Mouse (Mus musculus) 416B (cell line): ENCODE results near the gene Opcml.

Source experiments
- DNase-seq: peaks from one replicate; pipeline ENCODE4 v3.0.0; 2011; ENCODE audit warnings: low read depth

The Opcml gene

GRCm38 (mm10) chr9:28440192-28440795 lies 649.7 kb downstream of the Opcml start:
- no peak for DNase-seq

GRCm38 (mm10) chr9:28444485-28444884 lies 653.9 kb downstream of the Opcml start:
- DNase-seq, result no peak

GRCm38 (mm10) chr9:28444972-28445371 lies 654.4 kb downstream of the Opcml start:
- DNase-seq, result no peak

GRCm38 (mm10) chr9:28445863-28446262 lies 655.3 kb downstream of the Opcml start:
- DNase-seq, result no peak

- DNase-seq, result no peak
These were observed 655.9 kb downstream of the Opcml start for GRCm38 (mm10) chr9:28446278-28447064.

- no peak for DNase-seq
These were observed 661.9 kb downstream of the Opcml start for GRCm38 (mm10) chr9:28452509-28452908.

GRCm38 (mm10) chr9:28453062-28453461 lies 662.5 kb downstream of the Opcml start:
- no peak for DNase-seq

- DNase-seq, result no peak
These were observed 667.6 kb downstream of the Opcml start for GRCm38 (mm10) chr9:28457982-28458770.

- DNase-seq, result no peak
These were observed 673.0 kb downstream of the Opcml start for GRCm38 (mm10) chr9:28463622-28464021.

GRCm38 (mm10) chr9:28469419-28469818 lies 678.8 kb downstream of the Opcml start:
- DNase-seq, result no peak

- DNase-seq, result no peak
These were observed 680.9 kb downstream of the Opcml start for GRCm38 (mm10) chr9:28471501-28471900.

GRCm38 (mm10) chr9:28474586-28474985 lies 684.0 kb downstream of the Opcml start:
- no peak for DNase-seq

GRCm38 (mm10) chr9:28481261-28481660 lies 690.7 kb downstream of the Opcml start:
- DNase-seq, result no peak

- no peak for DNase-seq
These were observed 697.9 kb downstream of the Opcml start for GRCm38 (mm10) chr9:28488499-28488898.

GRCm38 (mm10) chr9:28489828-28490227 lies 699.3 kb downstream of the Opcml start:
- no peak for DNase-seq

- DNase-seq, result no peak
These were observed 699.8 kb downstream of the Opcml start for GRCm38 (mm10) chr9:28490410-28490809.

- DNase-seq, result no peak
These were observed 709.5 kb downstream of the Opcml start for GRCm38 (mm10) chr9:28499841-28500794.

- DNase-seq, result no peak
These were observed 723.3 kb downstream of the Opcml start for GRCm38 (mm10) chr9:28513905-28514304.

- DNase-seq, result no peak
These were observed 742.6 kb downstream of the Opcml start for GRCm38 (mm10) chr9:28533191-28533590.

- DNase-seq, result no peak
These were observed 744.4 kb downstream of the Opcml start for GRCm38 (mm10) chr9:28535006-28535405.

- DNase-seq, result no peak
These were observed 746.1 kb downstream of the Opcml start for GRCm38 (mm10) chr9:28536637-28537036.

GRCm38 (mm10) chr9:28548189-28548588 lies 757.6 kb downstream of the Opcml start:
- DNase-seq, result no peak
